Mouse (Mus musculus): ENCODE measurements around the gene Ssxb6. TPM values are rescaled to one million over a fixed set of nuclear protein-coding genes. Genes with fewer than 3 reads are reported as not detected.
"Not testable (repeated sequence)": the region's sequence is repeated elsewhere in the genome, so short reads cannot be mapped to it uniquely, and the experiment has no call there.

The Ssxb6 gene
- not detected in 2 replicates for polyA plus RNA-seq (2014; fragmentation: Nextera tagmentation; extraction: Ambion mirVana)

GRCm38 (mm10) chrX:8548155-8548554 lies at the start of gene Ssxb6:
TSS of gene Ssxb6 (minus strand) at chrX:8548255.
- not testable (repeated sequence) for H3K4me2 ChIP-seq (ENCODE audit: low read depth); H3K9me3 ChIP-seq (ENCODE audit: control insufficient read depth, low read length); H3K27ac ChIP-seq (ENCODE audit: low read depth, low read length); DNase-seq (ENCODE audit: low spot score); H3K4me1 ChIP-seq (ENCODE audit: control insufficient read depth, insufficient read depth, low read length); ATAC-seq (ENCODE audit: insufficient read depth, low FRiP score, low TSS enrichment); H3K9ac ChIP-seq (ENCODE audit: low read length); H3K27me3 ChIP-seq (ENCODE audit: control insufficient read depth, insufficient read depth, low read length); H3K4me3 ChIP-seq (ENCODE audit: low read depth, low read length); H3K36me3 ChIP-seq (ENCODE audit: control insufficient read depth, insufficient read depth, low read length)
- 83% methylated on average over 4 of the region's 4 CpGs for WGBS

DNA sequence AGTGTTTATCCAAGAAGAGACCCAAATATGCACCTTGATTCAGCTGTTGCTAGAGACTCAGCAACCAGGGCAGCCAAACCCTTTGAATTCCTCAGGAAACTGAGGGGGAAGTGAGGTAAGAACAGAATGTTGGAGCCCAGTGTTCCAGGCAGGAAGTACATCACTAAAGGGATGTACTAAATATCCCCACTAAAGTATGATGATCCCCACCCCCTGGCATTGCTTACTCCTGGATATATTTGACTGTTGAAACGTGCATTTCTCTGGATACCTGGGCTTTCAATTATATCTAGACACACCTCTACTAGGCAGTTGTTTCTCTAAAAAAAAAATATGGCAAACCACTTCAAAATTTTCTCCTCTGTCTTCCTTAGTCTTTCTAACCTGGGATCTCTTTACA lies 43.7 kb upstream of the Ssxb6 start, which contains the start of gene Ssxb3:
Gene Ssxb3, minus strand, starts transcription at position 101 of the 400 bp plus-strand sequence.
- H3K36me3 ChIP-seq (ENCODE audit: control insufficient read depth, insufficient read depth, low read length); H3K27me3 ChIP-seq (ENCODE audit: control insufficient read depth, insufficient read depth, low read length); H3K27ac ChIP-seq (ENCODE audit: low read depth, low read length); DNase-seq (ENCODE audit: low spot score); ATAC-seq (ENCODE audit: insufficient read depth, low FRiP score, low TSS enrichment); H3K4me1 ChIP-seq (ENCODE audit: control insufficient read depth, insufficient read depth, low read length); H3K4me3 ChIP-seq (ENCODE audit: low read depth, low read length); H3K9me3 ChIP-seq (ENCODE audit: control insufficient read depth, low read length); H3K9ac ChIP-seq (ENCODE audit: low read length); H3K4me2 ChIP-seq (ENCODE audit: low read depth): not testable (repeated sequence)
- WGBS, result 42% methylated on average over 1 of the region's 1 CpGs

DNA sequence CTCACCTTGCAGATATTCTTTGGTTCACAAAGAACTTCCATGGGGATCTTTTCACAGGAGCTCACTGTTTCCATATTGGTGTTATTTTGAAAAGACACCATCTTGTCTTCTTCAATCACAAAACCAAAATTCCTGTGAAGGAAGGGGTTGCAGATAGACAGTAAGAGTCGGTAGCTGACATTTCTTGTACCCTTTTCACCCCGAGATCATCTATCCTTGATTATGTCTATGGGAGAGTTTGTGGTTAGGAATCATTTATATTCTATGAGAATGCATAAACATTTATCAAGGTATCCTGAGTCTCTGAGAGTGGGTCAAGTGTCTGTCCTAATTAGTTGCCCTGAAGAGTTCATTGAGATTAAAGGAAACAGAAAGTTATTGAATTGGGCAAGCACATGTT lies 23.2 kb downstream of the Ssxb6 start, which contains the start of gene Gm14459:
Gene Gm14459, minus strand, starts transcription at position 101 of the 400 bp plus-strand sequence.
- no peaks in the 10 kb centered on the region for H3K36me3 ChIP-seq (ENCODE audit: control insufficient read depth, insufficient read depth, low read length)
- H3K27me3 ChIP-seq (ENCODE audit: control insufficient read depth, insufficient read depth, low read length), result no peaks in the 10 kb centered on the region
- no peak for ATAC-seq (ENCODE audit: insufficient read depth, low FRiP score, low TSS enrichment)
- no peak within 1 kb of the TSS for H3K4me3 ChIP-seq (ENCODE audit: low read depth, low read length)
- H3K4me1 ChIP-seq (ENCODE audit: control insufficient read depth, insufficient read depth, low read length), result no peaks in the 10 kb centered on the region
- no peak within 1 kb of the TSS for H3K27ac ChIP-seq (ENCODE audit: low read depth, low read length)
- no peak within 1 kb of the TSS for H3K9ac ChIP-seq (ENCODE audit: low read length)
- 84% methylated on average over 2 of the region's 2 CpGs for WGBS
- H3K4me2 ChIP-seq (ENCODE audit: low read depth), result no peak within 1 kb of the TSS
- no peaks in the 10 kb centered on the region for H3K9me3 ChIP-seq (ENCODE audit: control insufficient read depth, low read length)
- DNase-seq (ENCODE audit: low spot score), result no peak

Other genes with a start within 250 kb of the Ssxb6 start
- gene Ssxb10, start 220.8 kb downstream of the Ssxb6 start, polyA plus RNA-seq (2014; fragmentation: Nextera tagmentation; extraction: Ambion mirVana), result not detected in 2 replicates
- not detected in 2 replicates for gene Ssxb9, start 181.3 kb downstream of the Ssxb6 start, polyA plus RNA-seq (2014; fragmentation: Nextera tagmentation; extraction: Ambion mirVana)
- not detected in 2 replicates for gene Ssxb1, start 134.9 kb downstream of the Ssxb6 start, polyA plus RNA-seq (2014; fragmentation: Nextera tagmentation; extraction: Ambion mirVana)
- not detected in 2 replicates for gene Ssxb2, start 86.5 kb downstream of the Ssxb6 start, polyA plus RNA-seq (2014; fragmentation: Nextera tagmentation; extraction: Ambion mirVana)
- gene Gm14459, start 23.3 kb downstream of the Ssxb6 start, polyA plus RNA-seq (2014; fragmentation: Nextera tagmentation; extraction: Ambion mirVana), result not detected in 2 replicates
- gene Ssxb3, start 43.6 kb upstream of the Ssxb6 start, polyA plus RNA-seq (2014; fragmentation: Nextera tagmentation; extraction: Ambion mirVana), result not detected in 2 replicates
- not detected in 2 replicates for gene Ssxb8, start 142.6 kb upstream of the Ssxb6 start, polyA plus RNA-seq (2014; fragmentation: Nextera tagmentation; extraction: Ambion mirVana)
- not detected in 2 replicates for gene Ssx9, start 200.2 kb upstream of the Ssxb6 start, polyA plus RNA-seq (2014; fragmentation: Nextera tagmentation; extraction: Ambion mirVana)

Measured in neural tube, embryonic 11.5 days (tissue).